Mouse (Mus musculus) thymus, postnatal 36 days (tissue): ENCODE data around the gene Pbx1.
A peak's percentile ranks its signal among the peaks of the same experiment; 100 is the strongest.
"Not testable (repeated sequence)": the region's sequence is repeated elsewhere in the genome, so short reads cannot be mapped to it uniquely, and the experiment has no call there.

Experiments
- DNase-seq, 2 experiments: peaks; one replicate each; pipeline ENCODE4 v3.0.0; 2022; ENCODE audit warnings: mixed read lengths in 2 of 2

The Pbx1 gene

DNA sequence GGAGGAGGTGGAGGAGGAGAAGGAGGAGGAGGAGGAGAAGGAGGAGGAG lies at the start of gene Pbx1:
Gene Pbx1 (minus strand): TSS at position 39 of the 49 bp plus-strand sequence.
- DNase-seq: not testable (repeated sequence)

DNA sequence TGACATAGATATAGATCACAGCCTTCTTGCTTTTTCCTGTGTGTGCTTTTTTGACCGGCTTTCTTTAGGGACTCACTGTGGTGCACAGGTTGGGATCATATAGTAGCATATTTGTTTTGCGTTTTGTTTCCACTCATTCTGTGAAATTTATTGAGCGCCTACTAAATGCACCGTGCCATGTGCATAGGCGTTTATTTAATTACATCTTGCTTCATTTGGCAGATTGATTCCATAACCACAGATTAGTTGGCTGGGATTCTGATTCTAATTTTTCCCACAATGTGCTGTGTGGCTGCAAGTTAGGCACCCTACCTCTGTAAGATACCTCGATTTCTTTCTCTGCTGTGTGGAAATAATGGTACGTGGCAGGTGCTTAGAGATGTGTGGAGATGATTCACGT lies 47.6 kb upstream of the Pbx1 start:
- no peak for DNase-seq

DNA sequence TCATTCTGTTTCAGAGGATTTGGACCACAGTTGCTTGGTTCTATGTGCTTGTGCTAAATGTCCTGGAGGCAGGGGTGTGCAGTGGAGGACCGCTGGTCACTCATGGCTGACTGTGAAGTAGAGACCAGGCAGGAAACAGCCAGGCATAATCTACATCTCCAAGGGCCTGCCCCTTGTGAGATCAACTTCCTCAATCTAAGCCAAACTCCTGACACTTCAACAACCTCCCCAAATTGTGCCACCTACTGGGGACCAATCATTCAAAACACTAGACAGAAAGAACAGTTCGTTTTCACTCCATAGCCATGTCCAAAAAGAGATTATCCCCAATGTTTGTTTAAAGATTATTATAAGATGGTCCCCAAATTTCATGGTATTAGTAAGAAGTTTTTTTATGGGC lies 46.8 kb upstream of the Pbx1 start:
- no peak for DNase-seq

DNA sequence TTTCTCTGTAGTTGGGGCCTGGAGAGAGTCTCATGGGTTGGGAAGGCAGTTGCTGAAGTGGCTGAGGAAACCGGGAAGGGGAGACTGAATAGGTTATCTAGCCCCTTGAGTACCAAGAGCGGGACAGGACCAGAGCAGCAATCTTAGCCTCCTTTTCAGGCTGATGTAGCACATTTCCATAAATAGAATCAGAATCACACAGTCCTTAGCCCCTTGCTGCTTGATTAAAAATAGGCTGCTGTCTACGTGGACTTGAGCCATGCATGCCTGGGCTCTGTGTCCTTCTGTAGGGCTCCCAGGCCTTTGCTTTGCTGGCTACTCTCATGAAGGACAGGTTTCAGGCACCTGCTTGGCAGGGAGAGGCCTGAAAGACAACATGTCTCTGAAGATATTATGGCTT lies 44.8 kb upstream of the Pbx1 start:
- DNase-seq: no peak

DNA sequence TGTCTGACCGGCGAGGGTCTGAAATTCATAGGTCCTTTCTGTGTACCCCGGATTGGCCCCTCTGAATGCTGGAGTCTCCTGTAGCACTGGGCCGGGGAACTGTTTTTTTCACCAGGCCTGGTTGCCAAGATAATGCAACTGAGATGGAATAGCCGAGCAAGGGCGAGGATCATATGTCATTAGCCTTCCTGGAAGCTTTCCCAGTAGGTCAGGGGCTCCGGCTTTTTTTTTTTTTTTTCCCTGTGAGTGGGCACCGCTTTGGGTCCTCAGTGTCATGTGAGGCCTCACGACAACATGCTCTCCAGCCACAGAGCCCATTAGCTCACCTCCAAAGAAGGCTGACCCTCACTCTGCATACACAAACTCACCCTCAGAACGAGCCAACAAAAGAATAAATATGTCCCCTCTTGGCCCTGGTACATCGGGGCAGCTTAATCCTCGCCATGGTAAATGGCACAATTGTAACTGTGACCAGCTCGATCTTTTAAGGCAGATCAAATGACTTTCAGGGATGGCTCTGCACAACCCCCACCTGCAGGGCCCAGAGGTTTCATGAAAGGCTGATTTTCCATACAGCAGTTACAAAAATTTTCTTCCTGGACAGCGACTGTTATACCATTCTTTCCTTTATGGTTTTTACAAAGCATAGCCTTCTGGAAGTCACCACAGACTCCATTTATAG lies 44.3 kb upstream of the Pbx1 start:
- no peak for DNase-seq

DNA sequence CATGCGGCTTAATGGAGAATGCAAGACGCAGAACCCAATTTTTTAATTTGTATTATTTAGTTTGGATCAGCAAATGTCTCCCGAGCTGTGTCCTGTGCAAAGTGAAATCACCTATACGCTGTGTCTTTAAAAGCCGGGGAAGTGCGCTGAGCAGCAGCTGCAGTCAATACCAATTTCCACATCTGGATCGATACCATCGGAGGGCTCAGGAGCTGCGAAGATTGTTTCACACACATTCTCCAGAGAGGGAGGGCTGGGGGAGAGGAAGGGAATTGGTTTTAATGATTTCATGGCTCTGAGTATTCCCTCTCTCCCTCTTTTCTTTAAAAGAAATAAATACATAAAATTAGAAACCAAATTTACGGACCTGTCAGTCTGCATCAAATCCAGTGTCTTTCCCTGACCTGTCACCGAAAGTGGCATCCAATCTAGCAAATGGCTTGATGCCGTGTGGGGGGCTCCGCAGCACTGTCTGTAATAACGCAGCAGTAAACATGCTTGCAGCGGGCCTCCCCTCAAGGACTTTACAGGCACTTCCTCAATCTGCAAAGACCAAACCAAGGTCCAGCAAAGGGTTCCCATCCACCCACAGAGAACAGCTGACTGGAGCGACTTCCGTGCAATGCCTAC lies 43.6 kb upstream of the Pbx1 start:
- DNase-seq: no peak

DNA sequence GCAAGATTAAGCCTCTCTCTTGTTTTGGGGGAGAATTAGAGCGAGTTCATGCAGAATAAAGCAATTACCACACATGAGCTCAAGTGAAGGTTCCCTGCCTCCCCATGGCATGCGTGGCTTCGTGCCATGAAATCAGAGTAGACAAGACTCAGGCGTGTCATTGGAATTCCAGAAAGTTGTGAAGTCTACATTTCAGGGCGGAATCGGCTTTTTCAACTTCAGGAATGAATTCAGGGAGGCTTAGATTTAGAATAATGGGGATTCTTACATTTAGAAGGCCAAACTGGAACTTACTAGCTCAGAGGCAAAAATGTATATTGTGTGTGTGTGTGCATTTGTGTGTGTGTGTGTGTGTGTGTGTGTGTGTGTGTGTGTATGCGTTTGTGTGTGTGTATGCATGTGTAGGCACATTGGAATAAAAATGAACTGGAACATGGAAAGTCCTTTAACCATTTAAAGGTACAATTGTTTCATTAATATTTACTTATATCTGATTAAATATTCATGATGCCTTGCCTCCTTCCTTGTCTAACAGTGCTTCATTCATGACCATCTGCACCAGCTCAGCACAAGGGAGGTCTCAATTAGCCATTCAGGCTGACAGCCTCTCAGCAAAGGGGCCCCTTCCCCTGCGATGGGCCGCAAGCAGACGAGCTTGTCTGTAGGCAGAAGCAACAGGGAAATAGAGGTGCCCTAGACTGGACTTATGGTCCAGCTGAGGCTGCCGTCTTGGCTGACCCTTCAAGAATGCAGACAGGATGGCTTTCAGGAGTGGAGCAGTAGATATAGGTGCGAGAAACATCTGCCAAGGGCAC lies 41.4 kb upstream of the Pbx1 start:
- DNase-seq: no peak

DNA sequence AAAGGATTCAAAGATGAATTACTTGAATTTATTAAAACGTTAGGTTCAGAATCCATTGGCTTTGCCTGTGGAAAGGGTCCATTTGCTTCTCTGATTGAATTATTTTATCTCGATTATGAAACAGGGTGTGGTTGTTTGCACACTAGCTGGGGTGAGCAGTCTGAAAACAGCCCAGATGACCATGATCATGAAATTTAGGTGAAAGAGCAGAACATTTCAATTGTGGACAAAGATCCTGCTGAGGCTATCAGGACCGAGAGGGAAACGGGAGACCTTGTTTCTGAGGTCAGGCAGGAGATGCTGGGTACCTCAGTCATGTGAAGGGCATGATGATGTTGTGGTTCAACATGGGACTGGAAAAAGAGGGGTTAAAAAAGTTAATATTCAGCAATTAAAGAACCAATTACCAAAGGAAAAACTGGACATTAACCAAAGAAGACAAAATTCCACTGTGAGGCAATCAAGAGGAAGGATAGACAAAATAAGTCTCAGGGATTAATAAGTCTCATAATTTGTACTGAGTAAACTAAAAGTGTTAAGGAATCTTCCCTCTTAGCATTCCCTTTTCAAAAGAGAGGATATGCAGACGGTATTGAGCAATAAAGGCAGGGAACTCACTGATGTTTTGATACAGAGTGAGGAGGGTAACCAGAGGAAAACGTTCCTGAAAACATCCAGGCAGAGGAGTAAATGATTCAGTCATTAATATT lies 40.6 kb upstream of the Pbx1 start:
- DNase-seq: no peak

DNA sequence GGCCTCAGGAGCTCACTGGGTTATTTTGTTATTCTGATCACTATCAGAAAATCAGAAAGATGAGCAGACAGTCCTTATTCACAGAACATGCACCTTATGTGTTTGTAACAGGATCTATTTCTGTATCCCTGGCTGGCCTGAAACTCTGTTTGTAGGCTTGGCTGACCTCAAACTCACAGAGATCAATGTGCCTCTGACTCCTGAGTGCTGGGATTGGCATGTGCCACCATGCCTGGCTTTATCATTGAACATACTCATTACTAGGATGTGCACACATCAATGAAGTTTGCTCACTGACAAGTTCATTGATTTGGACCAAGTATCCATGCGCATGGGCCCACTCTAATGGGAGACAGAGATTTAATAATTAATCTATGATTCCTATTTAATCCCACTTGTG lies 27.4 kb upstream of the Pbx1 start:
- DNase-seq: no peak

DNA sequence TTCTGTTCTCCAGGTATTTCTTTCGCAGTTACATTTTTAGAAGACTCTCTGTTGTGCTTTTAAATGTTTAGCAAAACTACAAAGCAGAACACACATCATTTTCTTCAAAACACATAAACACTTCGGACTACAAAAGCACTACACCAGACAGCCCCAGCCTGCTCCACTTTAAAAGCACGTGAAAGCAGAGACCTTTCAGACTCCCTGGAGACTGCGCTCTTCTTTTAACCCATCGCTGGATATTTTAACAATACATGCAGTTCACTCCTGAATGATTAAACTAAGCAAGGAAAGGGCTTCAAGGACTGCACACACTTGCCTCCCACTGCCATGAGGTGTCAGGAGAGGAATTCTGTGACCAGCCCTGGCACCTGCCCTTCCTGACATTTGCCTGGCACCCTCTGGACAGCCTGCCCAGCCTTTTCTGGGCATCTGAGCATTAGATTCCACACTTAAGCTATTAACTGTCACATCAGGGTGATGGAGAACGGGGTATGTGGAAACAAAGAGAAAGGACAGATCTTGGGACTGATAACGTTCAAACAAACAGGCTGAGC lies 25.2 kb upstream of the Pbx1 start:
- no peak for DNase-seq

DNA sequence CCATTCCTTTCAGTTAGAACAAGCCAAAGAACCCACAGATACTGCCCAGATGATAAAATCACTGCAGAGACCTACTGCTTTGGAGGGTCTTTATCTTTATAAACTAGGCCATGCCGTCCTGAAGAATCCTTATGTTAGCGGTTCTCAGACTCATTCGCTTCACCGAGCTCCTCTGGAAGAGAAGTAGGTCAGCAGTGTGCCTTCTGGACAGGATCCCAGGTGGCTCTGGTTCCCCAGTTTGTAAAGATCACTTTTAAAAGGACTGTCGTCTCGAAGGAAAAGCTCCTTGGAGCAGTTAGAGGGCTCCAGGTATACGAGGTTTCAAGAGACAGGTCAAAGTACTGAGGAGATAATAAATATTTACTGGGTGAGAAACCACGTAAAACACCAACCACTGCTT lies 23.1 kb upstream of the Pbx1 start:
- no peak for DNase-seq

DNA sequence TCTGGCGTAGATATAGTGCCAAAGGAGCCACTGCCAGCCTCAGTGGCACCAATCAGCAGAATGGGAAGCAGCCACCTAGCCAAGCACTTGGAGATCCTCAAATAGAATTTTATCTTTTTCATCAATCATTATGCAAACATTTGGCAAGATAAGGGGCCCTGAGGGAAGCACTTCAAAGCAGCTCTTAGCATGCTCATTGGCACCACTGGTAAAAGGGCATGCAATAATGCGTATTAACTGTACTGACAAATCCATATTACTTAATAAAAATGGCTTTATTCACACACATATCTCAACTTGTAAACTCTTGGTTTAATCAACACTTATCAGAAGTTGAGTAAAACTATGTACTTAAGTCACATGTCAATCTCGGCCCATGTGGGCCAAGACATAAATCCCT lies 1.6 kb upstream of the Pbx1 start:
- DNase-seq: no peak

DNA sequence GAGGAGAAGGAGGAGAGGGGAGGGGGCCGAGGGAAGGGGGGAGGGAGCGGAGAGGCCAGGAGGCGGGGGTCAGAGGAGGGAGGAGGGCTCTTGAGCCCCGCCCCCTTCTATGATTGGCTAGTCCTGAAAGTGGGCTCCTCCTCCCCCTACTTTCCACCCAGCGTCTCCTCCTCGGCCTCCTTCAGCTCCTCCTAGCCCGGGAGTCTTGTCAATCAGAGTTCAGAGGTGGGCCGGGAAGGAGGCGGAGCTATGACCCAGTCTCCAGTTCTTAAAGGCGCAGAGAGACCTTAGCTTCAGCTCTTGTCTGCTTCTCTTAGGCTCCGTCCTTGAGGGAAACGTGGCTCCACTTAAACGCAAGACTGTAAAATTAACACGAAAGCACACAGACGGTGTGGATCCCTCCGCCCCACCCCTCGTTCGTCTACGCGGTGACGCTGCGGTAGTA lies 233 bp upstream of the Pbx1 start:
- peak; percentile 63 to 82 for DNase-seq

DNA sequence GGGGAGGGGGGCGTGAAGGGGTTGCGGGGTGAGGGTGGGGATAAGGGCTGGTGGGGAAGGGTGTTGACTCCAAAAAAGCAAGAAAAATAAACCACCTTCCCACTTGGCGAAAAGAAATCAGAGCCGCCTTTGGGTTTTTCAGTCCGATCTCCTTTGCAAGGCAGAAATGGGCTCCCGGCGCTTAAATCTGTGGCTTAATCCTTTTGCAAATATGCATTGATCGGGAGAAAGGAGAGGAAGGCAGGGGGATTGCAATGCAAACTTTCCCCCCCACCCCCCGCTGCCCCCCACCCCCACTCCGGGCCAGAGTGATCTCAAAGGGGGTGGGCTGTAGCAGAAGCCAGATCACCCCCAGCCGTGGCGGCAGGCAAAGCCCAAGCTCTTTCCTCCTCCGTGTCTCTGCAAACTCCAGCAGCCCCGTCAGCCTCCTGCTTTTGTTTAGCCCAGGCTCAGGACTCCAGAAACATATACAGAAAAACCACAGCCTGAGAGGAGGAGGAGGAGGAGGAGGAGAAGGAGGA lies 299 bp downstream of the Pbx1 start:
- DNase-seq: no peak

DNA sequence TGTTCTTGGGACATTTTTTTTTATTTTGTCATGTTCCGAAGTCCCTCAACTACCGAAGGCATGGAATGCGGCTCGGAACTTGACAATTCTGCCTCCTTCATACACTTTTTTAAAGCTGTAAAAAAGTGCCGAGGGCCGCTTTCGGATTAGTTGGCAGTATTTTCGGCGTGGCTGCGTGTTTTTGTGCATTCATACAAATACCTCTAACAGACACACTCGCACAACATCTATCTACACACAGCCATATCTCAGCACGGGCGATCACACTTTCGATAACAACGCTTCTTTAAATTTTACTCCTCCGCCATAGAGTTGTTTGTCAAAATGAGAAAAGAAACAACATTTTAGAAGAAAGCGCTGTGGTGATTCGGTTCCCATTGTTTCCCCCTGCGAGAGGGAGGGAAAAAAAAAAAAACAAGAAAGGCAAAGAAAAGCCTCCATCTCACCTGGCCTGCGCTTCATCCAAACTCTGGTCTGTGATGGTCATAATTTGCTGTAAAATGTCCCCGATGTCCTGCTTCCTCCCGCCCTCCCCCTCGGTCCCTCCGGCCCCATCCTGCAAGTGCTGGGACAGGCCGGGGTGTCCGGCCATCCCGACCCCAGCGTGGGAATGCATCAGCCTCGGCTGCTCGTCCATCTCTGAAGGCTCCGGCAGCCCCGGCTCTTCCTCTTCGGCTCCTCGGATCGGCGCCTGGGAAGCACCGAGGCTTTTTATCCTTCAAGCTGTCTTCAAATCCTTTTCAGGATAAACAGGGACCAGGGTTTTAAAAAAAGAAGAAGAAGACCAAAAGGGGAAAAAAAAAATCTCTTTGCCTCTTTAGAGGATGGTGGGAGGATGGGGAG lies 981 bp downstream of the Pbx1 start:
- no peak for DNase-seq

DNA sequence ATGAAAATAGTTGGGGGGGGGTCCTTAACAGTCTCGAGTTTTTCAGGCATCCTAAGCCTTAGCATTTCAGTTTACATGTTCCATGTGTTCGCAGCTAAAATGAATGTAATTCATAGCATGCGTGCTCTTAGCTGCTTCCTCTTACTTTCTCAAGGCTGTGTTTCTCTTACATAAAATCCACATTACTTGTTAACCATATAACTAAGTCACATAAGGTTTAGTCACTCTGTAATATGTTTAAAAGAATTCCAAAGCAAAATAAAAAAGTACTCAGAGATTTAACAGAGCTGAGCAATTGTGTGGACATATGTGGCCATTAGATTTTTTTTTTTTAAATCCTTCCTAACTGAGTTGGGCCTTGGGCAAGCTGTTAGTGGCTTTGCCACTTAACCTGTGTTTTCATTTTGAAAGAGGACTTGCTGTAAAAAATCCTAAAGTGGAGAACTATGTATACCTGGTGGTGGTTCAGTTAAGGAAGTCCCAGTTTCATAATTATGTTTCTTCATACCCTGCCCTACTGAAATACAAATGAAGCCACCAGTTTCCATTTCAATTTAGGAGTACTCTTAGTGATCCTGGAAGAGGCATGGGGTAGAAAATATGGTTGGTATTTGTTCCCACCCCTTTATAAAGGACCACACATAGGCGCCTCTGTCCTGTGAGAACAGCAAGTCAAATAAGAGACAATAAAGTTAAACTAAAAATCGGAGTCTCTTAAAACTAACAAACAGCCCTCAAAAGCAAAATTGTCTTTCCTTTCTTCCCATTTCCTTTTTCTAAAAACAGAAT lies 2.0 kb downstream of the Pbx1 start:
- DNase-seq: no peak

DNA sequence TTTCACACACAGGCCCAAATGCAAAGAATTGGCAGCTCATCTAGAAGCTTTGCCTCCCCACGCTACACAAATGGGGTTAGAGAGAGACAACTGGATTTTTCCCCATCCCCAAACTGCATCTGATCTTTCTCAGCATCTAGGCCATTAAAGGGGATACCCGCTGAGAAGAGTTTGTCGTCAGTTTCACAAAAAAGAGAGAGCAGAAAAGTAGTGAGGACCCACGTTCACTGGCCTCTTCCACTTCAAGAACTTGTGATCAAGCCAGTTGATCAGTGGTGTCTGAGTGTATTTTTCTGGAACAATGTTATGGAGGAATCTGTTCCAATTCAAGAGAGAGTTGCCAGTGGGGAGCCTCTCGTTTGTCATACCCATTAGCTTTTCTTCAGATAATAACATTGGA lies 2.7 kb downstream of the Pbx1 start:
- no peak for DNase-seq

DNA sequence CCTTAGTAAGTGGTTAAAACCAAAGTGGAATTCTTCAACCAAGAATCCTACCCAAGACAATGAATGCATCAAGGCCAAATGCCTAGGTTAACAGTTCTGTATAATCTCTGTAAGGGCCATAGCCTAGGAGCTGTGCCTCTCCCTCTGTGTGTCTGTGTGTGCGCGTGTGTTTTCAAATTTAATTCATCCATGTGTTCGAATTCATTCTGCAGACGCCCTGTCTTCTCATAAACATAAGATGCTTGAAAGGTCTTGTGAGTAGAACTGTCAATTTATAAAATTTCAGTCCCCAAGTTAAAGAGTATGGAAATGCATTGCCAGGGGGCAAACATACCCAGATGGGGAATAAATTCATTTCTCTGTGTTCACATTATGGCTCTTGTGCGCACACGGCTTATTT lies 3.8 kb downstream of the Pbx1 start:
- DNase-seq: no peak

DNA sequence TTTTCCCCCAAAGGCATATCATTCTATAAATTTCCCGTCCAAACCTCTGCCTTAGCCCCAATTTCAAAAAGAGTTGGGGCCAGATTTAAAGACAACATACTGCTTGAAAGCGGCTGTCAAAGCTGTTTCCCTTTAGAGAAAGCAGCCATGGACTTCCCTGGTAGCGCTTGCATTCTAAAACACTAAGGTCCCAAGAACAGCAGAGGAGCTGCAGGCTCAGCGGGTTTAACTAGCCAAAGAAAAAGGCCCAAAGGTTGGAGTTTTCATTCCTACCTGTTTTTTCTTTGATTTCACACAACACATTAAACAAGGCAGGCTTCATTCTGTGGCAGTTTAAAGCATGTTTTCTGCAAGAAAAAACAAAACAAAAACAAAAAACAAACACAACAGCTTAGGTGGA lies 4.5 kb downstream of the Pbx1 start:
- DNase-seq: no peak

DNA sequence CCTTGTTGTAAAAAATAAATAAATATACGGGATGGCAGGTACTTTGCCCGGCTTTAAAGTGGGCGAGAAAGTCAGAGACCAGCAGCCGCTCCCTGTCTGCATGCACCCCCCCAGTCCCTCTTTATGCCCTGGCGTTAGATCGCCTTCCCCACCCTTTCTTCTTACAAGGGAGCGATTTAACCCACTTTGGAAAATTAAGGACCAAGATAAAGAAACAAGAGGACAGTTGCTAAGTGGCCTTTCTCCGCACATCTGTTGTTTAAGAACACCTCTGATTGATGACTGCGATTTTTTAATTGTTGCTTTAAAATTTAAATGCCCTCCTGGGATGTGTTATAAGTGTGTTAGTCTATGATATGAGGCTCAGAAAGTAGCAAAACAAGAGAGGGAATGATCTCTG lies 5.2 kb downstream of the Pbx1 start:
- DNase-seq: no peak

DNA sequence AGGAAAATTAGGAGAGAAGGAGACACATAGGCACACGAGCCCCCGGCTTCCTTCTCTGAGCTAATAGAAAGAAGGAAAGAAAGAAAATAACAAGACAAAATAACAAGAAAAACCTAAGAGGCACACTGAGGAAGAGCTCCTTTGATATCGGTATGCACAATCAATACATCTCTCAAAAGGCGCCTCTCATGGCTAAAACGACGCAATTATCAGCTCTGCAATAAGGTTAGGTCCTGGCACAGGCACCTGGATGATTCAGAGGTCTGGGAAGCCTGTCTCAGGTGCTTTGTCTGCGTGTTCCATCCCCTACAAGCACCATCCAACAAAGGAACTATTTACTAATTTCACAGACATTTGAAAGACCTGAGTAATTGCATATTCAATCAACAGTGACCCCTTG lies 5.8 kb downstream of the Pbx1 start:
- no peak for DNase-seq
